Mouse (Mus musculus) testis, adult 2 months (tissue): ENCODE results near the gene Zfp944.

Source experiments
- CTCF ChIP-seq: fragments of 200-500 bp; IDR thresholded peaks from 2 replicates; pipeline ENCODE4 v1.5.1; 2012; ENCODE audit warnings: low read depth, mild to moderate bottlenecking, inconsistent platforms, low read length, moderate library complexity; ENCODE audit not compliant: control insufficient read depth, insufficient read depth, insufficient replicate concordance
- POLR2A ChIP-seq: fragments of 200-500 bp; IDR thresholded peaks from 2 replicates; pipeline ENCODE4 v1.6.1; 2012; ENCODE audit warnings: low read depth, mild to moderate bottlenecking, inconsistent platforms, low read length, moderate library complexity; ENCODE audit not compliant: control insufficient read depth

- TF ChIP-seq CTCF, result no peak
- TF ChIP-seq POLR2A, result no peak
These were observed 49.6 kb upstream of the Zfp944 start for GRCm38 (mm10) chr17:22410756-22411155.
